Mouse (Mus musculus) neural tube, embryonic 13.5 days (tissue): Measurements from ENCODE around the gene Dgkh. TPM values are rescaled to one million over a fixed set of nuclear protein-coding genes. Genes with fewer than 3 reads are reported as not detected.

Source experiments
- ATAC-seq: fragments of 200-750 bp; cut with Nextera tagmentation; 2 replicates; pipeline ENCODE4 v1.8.0; 2017; ENCODE audit warnings: low read depth, mild to moderate bottlenecking, moderate TSS enrichment, moderate library complexity
- H3K27ac ChIP-seq: fragments of 300-500 bp; sonication (generic); replicated peaks from 2 replicates; pipeline ENCODE4 v1.5.1; 2015; ENCODE audit warnings: moderate library complexity, mild to moderate bottlenecking, inconsistent platforms
- H3K27me3 ChIP-seq: fragments of 300-500 bp; sonication (generic); 2 replicates; pipeline ENCODE4 v1.6.1; 2015; ENCODE audit warnings: mild to moderate bottlenecking, inconsistent platforms
- H3K36me3 ChIP-seq: fragments of 300-500 bp; sonication (generic); 2 replicates; pipeline ENCODE4 v1.6.1; 2015; ENCODE audit warnings: mild to moderate bottlenecking, inconsistent platforms
- H3K4me1 ChIP-seq: fragments of 300-500 bp; sonication (generic); replicated peaks from 2 replicates; pipeline ENCODE4 v1.6.1; 2015; ENCODE audit warnings: inconsistent platforms
- H3K4me2 ChIP-seq: fragments of 300-500 bp; sonication (generic); 2 replicates; pipeline ENCODE4 v1.6.1; 2015; ENCODE audit warnings: inconsistent platforms, mild to moderate bottlenecking, moderate library complexity
- H3K4me3 ChIP-seq: fragments of 300-500 bp; sonication (generic); 2 replicates; pipeline ENCODE4 v1.5.1; 2015; ENCODE audit warnings: mild to moderate bottlenecking, inconsistent platforms
- H3K9ac ChIP-seq: fragments of 300-500 bp; sonication (generic); 2 replicates; pipeline ENCODE4 v1.6.1; 2015; ENCODE audit warnings: moderate library complexity, mild to moderate bottlenecking, inconsistent platforms
- H3K9me3 ChIP-seq: fragments of 300-500 bp; sonication (generic); 2 replicates; pipeline ENCODE4 v1.6.1; 2016; ENCODE audit warnings: inconsistent platforms
- WGBS: fragments of 180-500 bp; shearing (Covaris S2); methylation state at CpG from one replicate; pipeline ENCODE4 v1.1.7; 2015; 5-methylcytosine and 5-hydroxymethylcytosine counted together
- polyA plus RNA-seq: library from polyadenylated mRNA; unstranded; fragments of >200 nt; fragmentation: Nextera tagmentation; extraction: Ambion mirVana; gene quantifications from 2 replicates; pipeline ENCODE4 v1.2.1, GENCODE M21; 2015

Gene Dgkh
- polyA plus RNA-seq, 1 experiment from 2014 or later, result 16.3 TPM

- no peaks in the 10 kb centered on the region for H3K27me3 ChIP-seq
- ATAC-seq, result no peak
- WGBS, result 87% methylated on average over 5 of the region's 5 CpGs
Measured at GRCm38 (mm10) chr14:78662641-78663040, 69.9 kb downstream of the Dgkh start.

GRCm38 (mm10) chr14:78661462-78661861 lies 71.1 kb downstream of the Dgkh start:
- H3K9me3 ChIP-seq, result peaks cover 12% of the 10 kb centered on the region
- H3K36me3 ChIP-seq, result peaks cover 7% of the 10 kb centered on the region
- H3K4me1 ChIP-seq, result no peaks in the 10 kb centered on the region
- no peak overlapping the region for H3K9ac ChIP-seq
- WGBS, result 94% methylated on average over 14 of the region's 14 CpGs
- H3K27ac ChIP-seq, result no peak overlapping the region
- no peak overlapping the region for H3K4me2 ChIP-seq
- H3K4me3 ChIP-seq, result no peak overlapping the region
- H3K27me3 ChIP-seq, result no peaks in the 10 kb centered on the region
- ATAC-seq, result no peak

More at GRCm38 (mm10) chr14:78662641-78663040, 69.9 kb downstream of the Dgkh start:
- peaks cover 12% of the 10 kb centered on the region for H3K9me3 ChIP-seq
- H3K9ac ChIP-seq, result no peak overlapping the region
- H3K4me3 ChIP-seq, result no peak overlapping the region
- H3K36me3 ChIP-seq, result peaks cover 7% of the 10 kb centered on the region
- no peaks in the 10 kb centered on the region for H3K4me1 ChIP-seq
- no peak overlapping the region for H3K27ac ChIP-seq
- H3K4me2 ChIP-seq, result no peak overlapping the region

- Histone ChIP-seq H3K27me3 (no peaks in the 10 kb centered on the region), H3K9me3 (peaks cover 12% of the 10 kb centered on the region), H3K36me3 (peaks cover 7% of the 10 kb centered on the region), H3K4me1 (no peaks in the 10 kb centered on the region), H3K9ac (no peak overlapping the region), H3K4me2 (no peak overlapping the region), H3K27ac (no peak overlapping the region), H3K4me3 (no peak overlapping the region)
- 93% methylated on average over 6 of the region's 6 CpGs for WGBS
- no peak for ATAC-seq
Measured at GRCm38 (mm10) chr14:78658697-78659096, 73.9 kb downstream of the Dgkh start.

GRCm38 (mm10) chr14:78656832-78657626 lies 75.5 kb downstream of the Dgkh start:
- Histone ChIP-seq H3K4me2 (no peak overlapping the region), H3K27ac (no peak overlapping the region), H3K27me3 (no peaks in the 10 kb centered on the region), H3K9me3 (peaks cover 12% of the 10 kb centered on the region), H3K4me1 (no peaks in the 10 kb centered on the region), H3K9ac (no peak overlapping the region), H3K36me3 (peaks cover 7% of the 10 kb centered on the region), H3K4me3 (no peak overlapping the region)
- 87% methylated on average over 18 of the region's 18 CpGs for WGBS
- ATAC-seq, result no peak

- WGBS, result 89% methylated on average over 7 of the region's 7 CpGs
- no peak overlapping the region for H3K9ac ChIP-seq
- no peaks in the 10 kb centered on the region for H3K27me3 ChIP-seq
- H3K27ac ChIP-seq, result no peak overlapping the region
- H3K4me1 ChIP-seq, result 0 out of 2 replicates have a peak, but pooled peaks cover 2% of the 10 kb centered on the region
- H3K4me3 ChIP-seq, result no peak overlapping the region
- peaks cover 3% of the 10 kb centered on the region; the same call in 1 of the 2 replicates for H3K36me3 ChIP-seq
- ATAC-seq, result no peak
- no peaks in the 10 kb centered on the region for H3K9me3 ChIP-seq
- no peak overlapping the region for H3K4me2 ChIP-seq
Measured at GRCm38 (mm10) chr14:78654939-78655556, 77.5 kb downstream of the Dgkh start.

- 0 out of 2 replicates have a peak, but pooled peaks cover 11% of the 10 kb centered on the region for H3K4me1 ChIP-seq
- WGBS, result 81% methylated on average over 10 of the region's 10 CpGs
Measured at GRCm38 (mm10) chr14:78654196-78654595, 78.4 kb downstream of the Dgkh start.

GRCm38 (mm10) chr14:78653333-78653732 lies 79.2 kb downstream of the Dgkh start:
- no peak overlapping the region for H3K4me2 ChIP-seq
- no peak overlapping the region for H3K27ac ChIP-seq
- no peaks in the 10 kb centered on the region for H3K36me3 ChIP-seq
- no peak for ATAC-seq
- 93% methylated on average over 5 of the region's 5 CpGs for WGBS
- no peaks in the 10 kb centered on the region for H3K9me3 ChIP-seq
- no peaks in the 10 kb centered on the region for H3K27me3 ChIP-seq
- H3K4me1 ChIP-seq, result 0 out of 2 replicates have a peak, but pooled peaks cover 12% of the 10 kb centered on the region
- H3K9ac ChIP-seq, result no peak overlapping the region
- H3K4me3 ChIP-seq, result no peak overlapping the region

More at GRCm38 (mm10) chr14:78654196-78654595, 78.4 kb downstream of the Dgkh start:
- Histone ChIP-seq H3K36me3 (0 out of 2 replicates have a peak, but pooled peaks cover 3% of the 10 kb centered on the region), H3K27me3 (no peaks in the 10 kb centered on the region), H3K27ac (no peak overlapping the region), H3K9me3 (no peaks in the 10 kb centered on the region), H3K9ac (no peak overlapping the region), H3K4me2 (no peak overlapping the region), H3K4me3 (no peak overlapping the region)
- no peak for ATAC-seq

GRCm38 (mm10) chr14:78651696-78652095 lies 80.9 kb downstream of the Dgkh start:
- ATAC-seq, result no peak
- H3K9me3 ChIP-seq, result no peaks in the 10 kb centered on the region
- no peak overlapping the region for H3K4me3 ChIP-seq
- no peak overlapping the region for H3K27ac ChIP-seq
- H3K27me3 ChIP-seq, result no peaks in the 10 kb centered on the region
- H3K4me2 ChIP-seq, result no peak overlapping the region
- 82% methylated on average over 7 of the region's 7 CpGs for WGBS
- 0 out of 2 replicates have a peak, but pooled peaks cover 12% of the 10 kb centered on the region for H3K4me1 ChIP-seq
- H3K36me3 ChIP-seq, result no peaks in the 10 kb centered on the region
- H3K9ac ChIP-seq, result no peak overlapping the region

GRCm38 (mm10) chr14:78650379-78651095 lies 82.0 kb downstream of the Dgkh start:
- Histone ChIP-seq H3K4me3 (no peak overlapping the region), H3K27ac (peak overlapping the region; percentile 73; the same call in 1 of the 2 replicates), H3K27me3 (no peaks in the 10 kb centered on the region), H3K4me1 (0 out of 2 replicates have a peak, but pooled peaks cover 12% of the 10 kb centered on the region), H3K9ac (no peak overlapping the region), H3K4me2 (no peak overlapping the region), H3K36me3 (no peaks in the 10 kb centered on the region), H3K9me3 (no peaks in the 10 kb centered on the region)
- WGBS, result 82% methylated on average over 9 of the region's 9 CpGs
- no peak for ATAC-seq

GRCm38 (mm10) chr14:78649525-78650274 lies 82.9 kb downstream of the Dgkh start:
- peak overlapping the region; percentile 73 for H3K27ac ChIP-seq
- ATAC-seq, result no peak
- WGBS, result 83% methylated on average over 21 of the region's 21 CpGs

GRCm38 (mm10) chr14:78645622-78646021 lies 87.0 kb downstream of the Dgkh start:
- 0 out of 2 replicates have a peak, but pooled peaks cover 12% of the 10 kb centered on the region for H3K4me1 ChIP-seq
- H3K9ac ChIP-seq, result no peak overlapping the region
- H3K27me3 ChIP-seq, result no peaks in the 10 kb centered on the region
- no peaks in the 10 kb centered on the region for H3K9me3 ChIP-seq
- no peak overlapping the region for H3K27ac ChIP-seq
- no peak overlapping the region for H3K4me2 ChIP-seq
- no peaks in the 10 kb centered on the region for H3K36me3 ChIP-seq
- ATAC-seq, result no peak
- no peak overlapping the region for H3K4me3 ChIP-seq
- 88% methylated on average over 3 of the region's 3 CpGs for WGBS

More at GRCm38 (mm10) chr14:78649525-78650274, 82.9 kb downstream of the Dgkh start:
- H3K36me3 ChIP-seq, result no peaks in the 10 kb centered on the region
- H3K4me2 ChIP-seq, result no peak overlapping the region
- H3K27me3 ChIP-seq, result no peaks in the 10 kb centered on the region
- H3K4me3 ChIP-seq, result no peak overlapping the region
- no peaks in the 10 kb centered on the region for H3K9me3 ChIP-seq
- 0 out of 2 replicates have a peak, but pooled peaks cover 12% of the 10 kb centered on the region for H3K4me1 ChIP-seq
- H3K9ac ChIP-seq, result no peak overlapping the region
